Mouse (Mus musculus) B cell, adult 62 days (primary cell): ENCODE data around the gene Def6. TPM values are rescaled to one million over a fixed set of nuclear protein-coding genes. Genes with fewer than 3 reads are reported as not detected.

Experiments
- total RNA-seq: library from RNA; stranded (reverse); gene quantifications from 4 replicates; pipeline ENCODE4 v1.2.4, GENCODE M21; 2023

Gene Def6
- total RNA-seq, result 75.4 to 84.6 TPM (median 78.8 TPM) in 4 replicates

GRCm38 (mm10) chr17:28207591-28208313 lies at the start of gene Def6:
TSS of gene Def6 (plus strand) at chr17:28207778.

GRCm38 (mm10) chr17:28176775-28177539 lies 30.6 kb upstream of the Def6 start, which contains the start of gene Zfp523:
TSS of gene Zfp523 (plus strand) at chr17:28177129.

GRCm38 (mm10) chr17:28232475-28233060 lies 25.0 kb downstream of the Def6 start, which contains the start of gene Ppard:
TSS of gene Ppard (plus strand) at chr17:28232700.

Other genes with a start within 250 kb of the Def6 start
- gene Tcp11, start 127.1 kb upstream of the Def6 start, total RNA-seq, result 7.1 to 10.2 TPM (median 8.4 TPM) in 4 replicates
- not detected in 4 replicates for gene Scube3, start 65.6 kb upstream of the Def6 start, total RNA-seq
- gene Zfp523, start 30.6 kb upstream of the Def6 start, total RNA-seq, result 13.8 to 21.3 TPM (median 16.3 TPM) in 4 replicates
- gene Ppard, start 24.9 kb downstream of the Def6 start, total RNA-seq, result 25.7 to 29.5 TPM (median 28.4 TPM) in 4 replicates
- gene Fance, start 105.7 kb downstream of the Def6 start, total RNA-seq, result 26.2 to 36.6 TPM (median 32.1 TPM) in 4 replicates
- 1,486 to 1,599 TPM (median 1,559 TPM) in 4 replicates for gene Rpl10a, start 120.7 kb downstream of the Def6 start, total RNA-seq
- 0.17 to 0.24 TPM in 2 of 4 replicates, not detected in the others for gene Tead3, start 143.0 kb downstream of the Def6 start, total RNA-seq
- not detected in 4 replicates for gene Tulp1, start 157.4 kb downstream of the Def6 start, total RNA-seq